Mouse (Mus musculus) brain, embryonic 14.5 days (tissue): Measurements from ENCODE around the gene Thyn1.

Source experiments
- CTCF ChIP-seq: fragments of 200-500 bp; IDR thresholded peaks from 2 replicates; pipeline ENCODE4 v1.5.1; 2012; ENCODE audit warnings: inconsistent platforms, mild to moderate bottlenecking, moderate library complexity, borderline replicate concordance; ENCODE audit not compliant: insufficient read depth, insufficient read length; ENCODE audit errors: extremely low read depth
- POLR2A ChIP-seq: fragments of 200-500 bp; IDR thresholded peaks from 2 replicates; pipeline ENCODE4 v1.6.1; 2012; ENCODE audit warnings: mild to moderate bottlenecking, inconsistent platforms, borderline replicate concordance; ENCODE audit not compliant: poor library complexity, insufficient read depth, insufficient read length, severe bottlenecking; ENCODE audit errors: extremely low read depth

DNA sequence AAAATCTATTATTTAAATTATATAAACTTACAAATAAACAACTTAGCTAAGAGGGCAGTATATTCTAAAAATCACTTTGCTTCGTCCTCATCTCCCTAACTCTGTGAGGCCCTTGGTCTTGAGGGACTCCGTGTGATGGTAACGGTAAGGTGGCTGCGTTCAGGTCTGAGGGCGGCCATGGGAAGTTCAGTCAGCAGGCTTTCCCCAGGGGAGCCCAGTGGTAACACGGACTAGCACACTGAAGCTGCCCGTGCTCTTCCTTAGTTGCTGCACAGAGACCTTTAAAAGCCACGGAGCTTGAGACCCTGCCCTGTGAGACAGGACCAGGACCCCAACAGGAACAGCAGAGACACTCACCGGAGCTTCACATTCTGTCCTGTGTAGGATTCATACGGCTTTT, 19.5 kb downstream of the Thyn1 start:
- TF ChIP-seq POLR2A (no peak), CTCF (no peak)
